Mouse (Mus musculus): ENCODE data around the gene Adgre4. TPM values are rescaled to one million over a fixed set of nuclear protein-coding genes. Genes with fewer than 3 reads are reported as not detected.

The Adgre4 gene
- 1.1 TPM for polyA plus RNA-seq (2017; shearing (Covaris generic))

GRCm38 (mm10) chr17:55749786-55750185 is at the start of gene Adgre4:
Gene Adgre4 (plus strand): TSS chr17:55749984.

GRCm38 (mm10) chr17:55711984-55712811 is 37.6 kb upstream of the Adgre4 start, which contains the start of gene Pot1b:
Gene Pot1b (minus strand): TSS chr17:55712628.

GRCm38 (mm10) chr17:55878636-55879369 is 129.0 kb downstream of the Adgre4 start, which contains the start of gene Zfp119a:
Gene Zfp119a (minus strand): TSS chr17:55878930.

Other genes starting within 250 kb of the Adgre4 start
- gene Vmn2r118, start 124.8 kb upstream of the Adgre4 start, polyA plus RNA-seq (2017; shearing (Covaris generic)), result not detected
- gene Pot1b, start 37.4 kb upstream of the Adgre4 start, polyA plus RNA-seq (2017; shearing (Covaris generic)), result 24.7 TPM
- gene Zfp119a, start 128.9 kb downstream of the Adgre4 start, polyA plus RNA-seq (2017; shearing (Covaris generic)), result 23.6 TPM
- 29.5 TPM for gene Zfp959, start 142.1 kb downstream of the Adgre4 start, polyA plus RNA-seq (2017; shearing (Covaris generic))
- gene Zfp119b, start 199.5 kb downstream of the Adgre4 start, polyA plus RNA-seq (2017; shearing (Covaris generic)), result 11.9 TPM
- gene Ebi3, start 202.7 kb downstream of the Adgre4 start, polyA plus RNA-seq (2017; shearing (Covaris generic)), result 82.9 TPM
- 32.8 TPM for gene Yju2, start 209.1 kb downstream of the Adgre4 start, polyA plus RNA-seq (2017; shearing (Covaris generic))
- gene Shd, start 220.5 kb downstream of the Adgre4 start, polyA plus RNA-seq (2017; shearing (Covaris generic)), result not detected
- not detected for gene Fsd1, start 236.5 kb downstream of the Adgre4 start, polyA plus RNA-seq (2017; shearing (Covaris generic))